Mouse (Mus musculus) bone marrow, adult 2 months (tissue): ENCODE data around the gene Tmem88.

Source experiments
- CTCF ChIP-seq: fragments of 200-500 bp; IDR thresholded peaks from 2 replicates; pipeline ENCODE4 v1.5.1; 2011; ENCODE audit warnings: low read length, control low read depth; ENCODE audit not compliant: control insufficient read depth, insufficient read depth
- POLR2A ChIP-seq: fragments of 200-500 bp; IDR thresholded peaks from 2 replicates; pipeline ENCODE4 v1.6.1; 2011; ENCODE audit warnings: low read depth, mild to moderate bottlenecking, control low read depth, low read length, borderline replicate concordance; ENCODE audit not compliant: control insufficient read depth

- TF ChIP-seq CTCF (no peak), POLR2A (no peak)
These were observed 9.4 kb downstream of the Tmem88 start for GRCm38 (mm10) chr11:69388680-69389079.
